Mouse (Mus musculus): ENCODE results near the gene Acsbg1. TPM values are rescaled to one million over a fixed set of nuclear protein-coding genes. Genes with fewer than 3 reads are reported as not detected.

The Acsbg1 gene
- 0.11 and 0.18 TPM in 2 replicates for polyA plus RNA-seq (2014; fragmentation: Nextera tagmentation; extraction: Ambion mirVana)

DNA sequence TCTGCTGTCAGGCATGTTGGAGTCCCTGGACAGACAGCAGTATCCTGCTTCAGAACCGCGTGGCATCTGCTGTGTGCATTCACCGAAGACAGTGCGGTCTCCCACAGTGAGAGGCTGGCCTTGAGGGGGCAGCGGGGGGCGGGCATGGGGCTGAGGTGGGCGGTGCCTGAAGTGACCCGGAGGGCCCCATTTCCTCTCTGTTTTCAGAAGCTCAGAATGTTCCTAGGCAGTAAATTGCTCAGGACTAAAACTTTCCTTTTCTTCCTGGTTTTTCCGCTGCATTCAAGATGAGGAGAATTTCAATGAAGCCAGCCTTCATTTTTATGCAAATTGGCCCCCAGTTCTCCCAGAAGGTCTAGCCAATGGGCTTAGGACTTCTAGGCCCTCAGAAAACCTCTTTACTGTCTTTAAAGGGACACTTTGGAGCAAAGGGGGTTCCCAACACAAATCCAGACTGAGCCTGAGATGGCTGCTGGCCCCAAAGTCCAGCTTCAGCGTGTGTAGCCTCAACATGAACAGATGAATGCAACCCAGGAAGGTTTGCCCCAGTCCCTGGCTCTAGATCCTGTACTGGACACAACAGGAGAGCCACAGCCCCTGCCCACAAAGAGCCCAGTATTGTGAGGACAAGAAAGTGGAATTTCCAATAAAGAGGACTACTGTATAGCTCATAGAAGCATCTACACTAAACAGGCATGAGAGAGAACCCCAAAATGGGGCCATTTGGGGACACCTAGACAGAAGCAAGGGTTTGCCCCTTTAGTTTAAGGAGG lies at the start of gene Acsbg1:
Gene Acsbg1, minus strand, starts transcription at position 266 of the 773 bp plus-strand sequence.
- no peaks in the 10 kb centered on the region for H3K27me3 ChIP-seq (replicated peaks; ENCODE audit: control insufficient read depth, insufficient read depth, low read length)
- DNase-seq (ENCODE audit: low spot score) (no peak), ATAC-seq (replicated peaks; ENCODE audit: low FRiP score) (no peak)
- no peaks in the 10 kb centered on the region for H3K4me1 ChIP-seq (replicated peaks; ENCODE audit: control insufficient read depth, insufficient read depth, low read length)
- no peak within 1 kb of the TSS for H3K4me3 ChIP-seq (ENCODE audit: low read depth, low read length)
- no peak within 1 kb of the TSS for H3K4me2 ChIP-seq
- H3K9me3 ChIP-seq (ENCODE audit: control insufficient read depth, low read length): no peaks in the 10 kb centered on the region
- no peaks in the 10 kb centered on the region for H3K36me3 ChIP-seq (ENCODE audit: control insufficient read depth, insufficient read depth, low read length)
- 28% methylated on average over 10 of the region's 10 CpGs for WGBS
- no peak within 1 kb of the TSS for H3K9ac ChIP-seq (ENCODE audit: low read depth, low read length)
- H3K27ac ChIP-seq (ENCODE audit: low read depth, low read length): no peak within 1 kb of the TSS

DNA sequence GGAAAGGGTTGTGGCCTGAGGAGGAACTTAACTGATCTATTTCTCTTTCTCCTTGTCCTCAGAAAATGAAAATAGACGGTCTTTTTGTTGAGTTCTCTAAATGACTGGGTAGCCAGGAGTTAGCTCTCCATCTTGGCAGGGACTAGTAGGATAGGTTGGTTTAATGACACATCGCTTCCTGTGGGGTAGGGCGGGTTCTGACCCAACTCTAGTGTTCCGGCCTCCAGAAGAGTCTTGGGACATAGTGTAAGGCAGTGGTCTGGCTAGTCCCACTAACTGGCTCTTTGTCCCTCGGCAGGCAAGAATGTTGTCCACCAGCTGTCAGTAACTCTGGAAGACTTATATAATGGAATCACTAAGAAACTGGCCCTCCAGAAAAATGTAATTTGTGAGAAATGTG lies 46.4 kb upstream of the Acsbg1 start:
- no peak overlapping the region for H3K9ac ChIP-seq (ENCODE audit: low read depth, low read length)
- 87% methylated on average over 5 of the region's 5 CpGs for WGBS
- H3K27me3 ChIP-seq (replicated peaks; ENCODE audit: control insufficient read depth, insufficient read depth, low read length): no peaks in the 10 kb centered on the region
- H3K4me3 ChIP-seq (ENCODE audit: low read depth, low read length): no peak overlapping the region
- peaks cover 31% of the 10 kb centered on the region for H3K4me1 ChIP-seq (replicated peaks; ENCODE audit: control insufficient read depth, insufficient read depth, low read length)
- H3K9me3 ChIP-seq (ENCODE audit: control insufficient read depth, low read length): no peaks in the 10 kb centered on the region
- no peak overlapping the region for H3K4me2 ChIP-seq
- no peak overlapping the region for H3K27ac ChIP-seq (ENCODE audit: low read depth, low read length)
- H3K36me3 ChIP-seq (ENCODE audit: control insufficient read depth, insufficient read depth, low read length): peaks cover 7% of the 10 kb centered on the region; the same call in 1 of the 2 replicates
- DNase-seq (ENCODE audit: low spot score): no peak
- ATAC-seq (replicated peaks; ENCODE audit: low FRiP score): no peak

DNA sequence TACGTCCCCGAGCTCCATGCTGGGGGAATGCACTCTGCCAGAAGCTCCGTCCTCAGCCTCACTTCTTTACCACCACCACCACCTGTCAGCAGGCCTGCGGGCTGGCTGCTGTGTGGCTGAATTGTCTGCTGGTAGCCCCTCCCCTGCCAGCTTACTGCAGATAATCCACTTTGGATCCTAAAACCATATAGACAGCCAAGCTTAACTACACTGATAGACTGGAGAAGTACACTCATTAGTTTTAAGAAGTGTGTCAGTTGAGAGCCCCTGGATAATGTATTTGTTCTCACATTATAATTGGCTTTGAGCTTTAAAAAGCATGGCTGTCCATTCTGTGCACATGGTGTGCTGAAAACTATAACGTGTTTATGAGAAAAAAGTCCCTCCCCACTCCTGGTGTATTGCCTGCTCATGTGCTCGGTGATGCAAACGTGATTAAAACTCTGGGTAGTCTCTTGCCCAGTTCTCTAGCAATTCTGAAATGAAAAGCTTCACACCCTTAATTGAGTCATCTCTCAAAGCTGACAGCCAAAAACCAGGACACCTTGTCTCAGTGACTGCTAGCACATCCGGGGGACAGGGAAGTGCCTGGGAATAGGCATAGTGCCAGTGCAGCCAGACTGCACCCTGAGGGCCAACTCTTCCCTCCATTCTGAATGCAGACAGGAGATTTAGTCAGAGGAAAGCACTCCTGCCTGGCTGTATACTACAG lies 45.8 kb upstream of the Acsbg1 start:
- ATAC-seq (replicated peaks; ENCODE audit: low FRiP score) (no peak), DNase-seq (ENCODE audit: low spot score) (no peak)
- Histone ChIP-seq H3K9me3 (ENCODE audit: control insufficient read depth, low read length) (no peaks in the 10 kb centered on the region), H3K27me3 (replicated peaks; ENCODE audit: control insufficient read depth, insufficient read depth, low read length) (no peaks in the 10 kb centered on the region), H3K27ac (ENCODE audit: low read depth, low read length) (no peak overlapping the region), H3K9ac (ENCODE audit: low read depth, low read length) (no peak overlapping the region), H3K4me2 (no peak overlapping the region), H3K36me3 (ENCODE audit: control insufficient read depth, insufficient read depth, low read length) (peaks cover 7% of the 10 kb centered on the region; the same call in 1 of the 2 replicates), H3K4me1 (replicated peaks; ENCODE audit: control insufficient read depth, insufficient read depth, low read length) (peaks cover 32% of the 10 kb centered on the region), H3K4me3 (ENCODE audit: low read depth, low read length) (no peak overlapping the region)
- 66% methylated on average over 8 of the region's 8 CpGs for WGBS

- Histone ChIP-seq H3K4me2 (no peak overlapping the region), H3K4me3 (ENCODE audit: low read depth, low read length) (no peak overlapping the region)
- WGBS: 21% methylated on average over 1 of the region's 1 CpGs
Measured at GRCm38 (mm10) chr9:54705561-54705960, 43.9 kb upstream of the Acsbg1 start.

DNA sequence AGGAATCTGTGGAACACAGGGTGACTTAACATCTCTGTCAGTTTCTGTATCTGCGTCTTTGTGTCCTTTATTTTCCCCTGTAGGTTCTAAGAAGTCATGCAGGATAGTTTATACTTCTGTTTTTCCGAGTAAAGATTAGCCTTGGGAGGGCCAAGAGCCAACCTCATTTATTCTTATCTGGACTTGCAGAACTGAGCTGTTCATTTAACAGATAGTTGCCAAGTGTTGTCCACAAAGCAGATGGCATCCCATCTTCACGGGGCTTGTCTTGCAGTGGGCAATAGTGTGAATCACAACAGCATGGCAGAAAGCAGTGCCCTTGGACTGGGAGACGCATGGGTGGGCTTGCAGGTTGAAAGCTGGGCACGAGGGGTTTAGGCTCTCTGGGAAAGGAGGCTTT lies 42.7 kb upstream of the Acsbg1 start:
- peak overlapping the region; percentile 52 for H3K4me2 ChIP-seq
- H3K9me3 ChIP-seq (ENCODE audit: control insufficient read depth, low read length): no peaks in the 10 kb centered on the region
- no peak overlapping the region for H3K9ac ChIP-seq (ENCODE audit: low read depth, low read length)
- peak overlapping the region; percentile 89; the same call in 1 of the 2 replicates for H3K27ac ChIP-seq (ENCODE audit: low read depth, low read length)
- DNase-seq (ENCODE audit: low spot score) (no peak), ATAC-seq (replicated peaks; ENCODE audit: low FRiP score) (peak; percentile 81)
- H3K4me3 ChIP-seq (ENCODE audit: low read depth, low read length): no peak overlapping the region
- H3K36me3 ChIP-seq (ENCODE audit: control insufficient read depth, insufficient read depth, low read length): no peaks in the 10 kb centered on the region
- H3K4me1 ChIP-seq (replicated peaks; ENCODE audit: control insufficient read depth, insufficient read depth, low read length): peaks cover 37% of the 10 kb centered on the region
- 45% methylated on average over 5 of the region's 5 CpGs for WGBS
- H3K27me3 ChIP-seq (replicated peaks; ENCODE audit: control insufficient read depth, insufficient read depth, low read length): peaks cover 22% of the 10 kb centered on the region

More at GRCm38 (mm10) chr9:54705561-54705960, 43.9 kb upstream of the Acsbg1 start:
- Histone ChIP-seq H3K4me1 (replicated peaks; ENCODE audit: control insufficient read depth, insufficient read depth, low read length) (peaks cover 35% of the 10 kb centered on the region), H3K27ac (ENCODE audit: low read depth, low read length) (no peak overlapping the region), H3K36me3 (ENCODE audit: control insufficient read depth, insufficient read depth, low read length) (peaks cover under 1% of the 10 kb centered on the region; the same call in 1 of the 2 replicates), H3K9ac (ENCODE audit: low read depth, low read length) (no peak overlapping the region), H3K27me3 (replicated peaks; ENCODE audit: control insufficient read depth, insufficient read depth, low read length) (peaks cover 12% of the 10 kb centered on the region), H3K9me3 (ENCODE audit: control insufficient read depth, low read length) (no peaks in the 10 kb centered on the region)
- peak; percentile 20; the same call in 1 of the 2 replicates for ATAC-seq (replicated peaks; ENCODE audit: low FRiP score)
- no peak for DNase-seq (ENCODE audit: low spot score)

DNA sequence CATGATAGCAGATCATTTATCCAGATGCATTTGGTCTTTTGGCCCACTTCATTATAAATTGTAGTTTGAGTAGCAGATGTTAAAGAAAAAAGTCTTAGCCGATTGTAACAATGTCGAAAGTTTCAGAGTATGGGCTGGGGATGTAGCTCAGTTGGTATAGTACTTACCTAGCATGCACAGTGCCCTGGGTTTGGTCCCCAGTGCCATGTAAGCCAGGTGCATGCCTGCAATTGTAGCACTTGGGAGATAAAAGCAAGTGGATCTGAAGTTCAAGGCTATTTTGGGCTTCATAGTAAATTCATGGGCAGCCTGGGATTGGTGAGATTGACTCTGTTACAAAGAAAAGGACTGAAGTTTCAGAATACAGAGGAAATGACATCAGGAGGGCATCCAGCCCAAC lies 40.9 kb upstream of the Acsbg1 start:
- Histone ChIP-seq H3K4me2 (peak overlapping the region; percentile 18; the same call in 1 of the 2 replicates), H3K4me3 (ENCODE audit: low read depth, low read length) (no peak overlapping the region), H3K36me3 (ENCODE audit: control insufficient read depth, insufficient read depth, low read length) (no peaks in the 10 kb centered on the region), H3K9me3 (ENCODE audit: control insufficient read depth, low read length) (no peaks in the 10 kb centered on the region), H3K9ac (ENCODE audit: low read depth, low read length) (no peak overlapping the region), H3K27me3 (replicated peaks; ENCODE audit: control insufficient read depth, insufficient read depth, low read length) (peaks cover 31% of the 10 kb centered on the region), H3K27ac (ENCODE audit: low read depth, low read length) (no peak overlapping the region), H3K4me1 (replicated peaks; ENCODE audit: control insufficient read depth, insufficient read depth, low read length) (peaks cover 38% of the 10 kb centered on the region)
- 81% methylated on average over 2 of the region's 2 CpGs for WGBS
- ATAC-seq (replicated peaks; ENCODE audit: low FRiP score) (no peak), DNase-seq (ENCODE audit: low spot score) (no peak)

GRCm38 (mm10) chr9:54700746-54701145 lies 39.1 kb upstream of the Acsbg1 start:
- Histone ChIP-seq H3K4me1 (replicated peaks; ENCODE audit: control insufficient read depth, insufficient read depth, low read length) (peaks cover 37% of the 10 kb centered on the region), H3K27me3 (replicated peaks; ENCODE audit: control insufficient read depth, insufficient read depth, low read length) (peaks cover 32% of the 10 kb centered on the region), H3K9me3 (ENCODE audit: control insufficient read depth, low read length) (no peaks in the 10 kb centered on the region), H3K9ac (ENCODE audit: low read depth, low read length) (0 out of 2 replicates have a peak overlapping the region, but pooled peaks have one; percentile 85), H3K4me2 (peak overlapping the region; percentile 92), H3K4me3 (ENCODE audit: low read depth, low read length) (peak overlapping the region; percentile 74; the same call in 1 of the 2 replicates), H3K27ac (ENCODE audit: low read depth, low read length) (no peak overlapping the region), H3K36me3 (ENCODE audit: control insufficient read depth, insufficient read depth, low read length) (no peaks in the 10 kb centered on the region)
- DNase-seq (ENCODE audit: low spot score) (no peak), ATAC-seq (replicated peaks; ENCODE audit: low FRiP score) (no peak)
- WGBS: 71% methylated on average over 7 of the region's 7 CpGs

DNA sequence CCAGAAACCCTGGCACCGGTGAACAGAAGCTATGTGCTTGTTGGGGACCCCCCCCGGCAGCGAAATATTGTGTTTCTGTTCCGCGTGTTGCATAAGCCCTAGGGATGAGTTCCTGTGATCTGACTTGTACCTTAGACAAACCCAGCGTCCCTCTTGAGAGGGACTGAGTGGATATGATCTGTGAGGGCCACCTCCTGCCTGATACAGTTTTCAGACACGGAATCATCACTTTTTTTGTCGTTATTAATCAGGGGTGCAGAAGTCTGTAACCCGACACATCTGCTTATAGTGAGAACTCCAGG lies 38.5 kb upstream of the Acsbg1 start:
- WGBS: 21% methylated on average over 9 of the region's 9 CpGs
- H3K4me3 ChIP-seq (ENCODE audit: low read depth, low read length): peak overlapping the region; percentile 74
- ATAC-seq (replicated peaks; ENCODE audit: low FRiP score) (no peak), DNase-seq (ENCODE audit: low spot score) (no peak)
- peaks cover 31% of the 10 kb centered on the region for H3K4me1 ChIP-seq (replicated peaks; ENCODE audit: control insufficient read depth, insufficient read depth, low read length)
- H3K36me3 ChIP-seq (ENCODE audit: control insufficient read depth, insufficient read depth, low read length): no peaks in the 10 kb centered on the region
- H3K27ac ChIP-seq (ENCODE audit: low read depth, low read length): 0 out of 2 replicates have a peak overlapping the region, but pooled peaks have one; percentile 28
- no peaks in the 10 kb centered on the region for H3K9me3 ChIP-seq (ENCODE audit: control insufficient read depth, low read length)
- H3K27me3 ChIP-seq (replicated peaks; ENCODE audit: control insufficient read depth, insufficient read depth, low read length): peaks cover 32% of the 10 kb centered on the region
- peak overlapping the region; percentile 92 for H3K4me2 ChIP-seq
- peak overlapping the region; percentile 85 for H3K9ac ChIP-seq (ENCODE audit: low read depth, low read length)

Measured in liver, embryonic 11.5 days (tissue).